Mouse (Mus musculus) liver, postnatal 0 days (tissue): ENCODE measurements around the gene Sema5a.

Experiments
- CTCF ChIP-seq: sonication (generic); IDR thresholded peaks from 2 replicates; pipeline ENCODE4 v1.5.1; 2016; ENCODE audit warnings: antibody characterized with exemption, low read depth
- EP300 ChIP-seq: IDR thresholded peaks from 2 replicates; pipeline ENCODE4 v1.6.1; 2016; ENCODE audit warnings: antibody characterized with exemption, low read depth, mild to moderate bottlenecking

GRCm38 (mm10) chr15:32347315-32347714 lies 102.7 kb downstream of the Sema5a start:
- TF ChIP-seq CTCF (no peak), EP300 (no peak)
